Mouse (Mus musculus): ENCODE results near the gene Bmp4. TPM values are rescaled to one million over a fixed set of nuclear protein-coding genes. Genes with fewer than 3 reads are reported as not detected.

Gene Bmp4
- polyA plus RNA-seq, 1 experiment from 2014 or later: 30.9 TPM

DNA sequence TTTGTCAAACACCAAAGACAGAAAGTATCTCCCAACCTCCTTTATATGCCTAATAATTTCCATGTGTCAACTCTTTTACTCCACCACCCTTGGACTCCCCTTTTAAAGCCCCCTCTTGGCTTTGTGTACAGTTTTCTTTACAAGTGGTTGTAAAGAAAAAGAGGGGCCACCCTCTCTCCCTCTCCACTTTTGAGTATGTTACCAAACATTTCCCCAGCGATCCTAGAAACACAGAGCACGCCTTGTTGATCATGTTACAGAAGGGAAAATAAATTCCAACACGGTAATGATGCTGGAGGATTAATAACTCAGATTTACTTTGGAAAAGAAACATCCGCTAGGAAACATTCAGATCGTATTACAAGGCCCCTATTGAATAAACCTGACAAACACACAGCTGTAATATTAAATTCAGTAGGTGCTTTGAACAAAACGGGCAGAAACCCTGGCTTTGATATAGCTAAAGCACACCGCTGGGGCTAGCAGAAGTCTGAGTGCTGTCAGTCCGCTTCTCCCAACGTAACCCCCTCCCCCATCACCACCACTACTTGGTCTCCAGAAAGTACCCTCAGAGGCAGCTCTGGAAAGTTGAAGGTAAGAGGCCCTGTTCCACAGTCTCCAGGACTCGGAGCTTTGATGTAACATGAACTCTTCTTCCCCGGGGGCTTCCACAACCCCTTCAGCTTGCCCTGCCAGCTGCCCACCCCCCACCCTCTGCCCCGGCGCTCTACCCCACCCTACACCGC lies 5.3 kb downstream of the Bmp4 start:
- Histone ChIP-seq H3K27me3 (peaks cover 18% of the 10 kb centered on the region), H3K27ac (peak overlapping the region; percentile 90), H3K36me3 (peaks cover 7% of the 10 kb centered on the region; the same call in 1 of the 2 replicates), H3K9ac (peak overlapping the region; percentile 40; the same call in 1 of the 2 replicates), H3K9me3 (no peaks in the 10 kb centered on the region), H3K4me1 (peaks cover 73% of the 10 kb centered on the region), H3K4me2 (peak overlapping the region; percentile 85), H3K4me3 (peak overlapping the region; percentile 61)
- ATAC-seq (ENCODE audit: insufficient number of reproducible peaks, low FRiP score, low TSS enrichment, low read depth): no peak
- WGBS: 3% methylated on average over 14 of the region's 14 CpGs

DNA sequence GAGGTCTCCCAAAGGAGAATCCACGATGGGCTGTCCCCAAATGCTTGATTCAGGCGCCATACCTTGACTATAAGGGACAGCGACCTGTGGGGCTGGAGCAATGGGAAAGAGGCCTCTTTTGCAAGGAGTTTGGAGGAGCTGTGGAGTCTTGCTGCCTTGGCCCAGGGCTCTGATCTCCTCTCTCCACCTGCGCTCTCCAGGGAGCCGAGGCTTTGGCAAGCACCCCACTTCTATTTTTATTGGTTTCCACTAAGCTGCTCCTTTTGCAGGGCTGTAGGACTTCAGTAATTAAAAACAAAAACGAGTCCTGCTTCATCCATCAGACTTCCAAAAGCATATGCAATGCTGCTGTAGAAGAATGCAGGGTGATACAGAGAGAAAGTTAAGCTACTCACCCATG lies 9.0 kb downstream of the Bmp4 start:
- Histone ChIP-seq H3K4me2 (no peak overlapping the region), H3K4me1 (peaks cover 56% of the 10 kb centered on the region), H3K27ac (peak overlapping the region; percentile 57), H3K36me3 (peaks cover 7% of the 10 kb centered on the region; the same call in 1 of the 2 replicates), H3K9ac (no peak overlapping the region), H3K4me3 (no peak overlapping the region), H3K27me3 (0 out of 2 replicates have a peak, but pooled peaks cover 8% of the 10 kb centered on the region), H3K9me3 (no peaks in the 10 kb centered on the region)
- 28% methylated on average over 6 of the region's 6 CpGs for WGBS
- ATAC-seq (ENCODE audit: insufficient number of reproducible peaks, low FRiP score, low TSS enrichment, low read depth): peak; percentile 48; the same call in 1 of the 2 replicates

DNA sequence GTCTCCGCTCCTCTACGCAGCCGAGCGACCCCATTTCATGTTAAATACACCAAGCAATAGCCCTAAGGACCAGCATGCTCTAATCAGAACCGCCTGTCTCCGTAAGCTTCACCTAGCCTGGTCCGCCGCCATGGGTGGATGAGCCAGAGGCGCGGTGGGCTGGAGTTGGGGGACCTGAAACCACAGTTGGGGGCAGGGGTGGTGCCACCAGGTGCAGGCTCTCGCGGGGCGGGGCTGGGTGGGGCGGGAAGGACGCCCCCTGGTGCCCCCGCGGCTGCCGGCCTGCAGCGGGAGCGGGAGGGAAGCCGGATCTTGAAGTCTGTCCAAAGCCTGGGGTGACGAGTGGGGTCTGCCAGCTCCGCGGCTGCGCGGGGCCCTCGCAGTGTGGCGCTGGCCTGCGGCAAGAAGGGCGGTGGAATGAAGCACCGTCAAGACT lies 10.2 kb downstream of the Bmp4 start:
- Histone ChIP-seq H3K9me3 (no peaks in the 10 kb centered on the region), H3K27ac (peak overlapping the region; percentile 62), H3K36me3 (peaks cover 7% of the 10 kb centered on the region; the same call in 1 of the 2 replicates), H3K4me2 (peak overlapping the region; percentile 70), H3K9ac (no peak overlapping the region), H3K4me1 (peaks cover 45% of the 10 kb centered on the region), H3K27me3 (0 out of 2 replicates have a peak, but pooled peaks cover 5% of the 10 kb centered on the region), H3K4me3 (peak overlapping the region; percentile 31)
- ATAC-seq (ENCODE audit: insufficient number of reproducible peaks, low FRiP score, low TSS enrichment, low read depth): peak; percentile 65
- WGBS: 5% methylated on average over 29 of the region's 31 CpGs

DNA sequence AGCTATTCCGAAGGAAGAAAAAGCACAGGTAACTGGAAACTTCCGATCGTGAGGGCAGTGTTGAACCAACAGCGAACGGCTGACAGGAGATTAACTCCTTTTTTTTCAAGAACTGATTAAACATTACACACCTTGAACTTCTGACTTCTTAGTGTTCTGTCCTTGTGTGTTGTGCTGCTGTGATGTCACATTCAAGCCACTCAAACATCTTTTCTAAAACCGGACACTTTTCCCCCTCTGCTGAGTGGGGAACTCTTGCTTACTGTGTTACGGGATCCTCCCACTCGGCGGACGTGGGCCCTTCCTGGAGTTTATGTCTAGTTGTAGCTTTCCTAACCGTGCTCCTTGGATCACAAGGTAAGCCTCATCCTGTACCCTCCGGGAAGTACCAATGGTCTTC lies 11.2 kb downstream of the Bmp4 start, which contains the start of gene Gm15217:
Gene Gm15217, plus strand, starts transcription at position 130 of the 400 bp plus-strand sequence.
- 84% methylated on average over 12 of the region's 12 CpGs for WGBS
- Histone ChIP-seq H3K4me1 (peaks cover 36% of the 10 kb centered on the region), H3K9me3 (no peaks in the 10 kb centered on the region), H3K9ac (no peak within 1 kb of the TSS), H3K36me3 (peaks cover 6% of the 10 kb centered on the region; the same call in 1 of the 2 replicates), H3K27ac (peak within 1 kb of the TSS; percentile 62), H3K4me3 (peak within 1 kb of the TSS; percentile 31), H3K27me3 (0 out of 2 replicates have a peak, but pooled peaks cover 5% of the 10 kb centered on the region), H3K4me2 (peak within 1 kb of the TSS; percentile 70)
- no peak for ATAC-seq (ENCODE audit: insufficient number of reproducible peaks, low FRiP score, low TSS enrichment, low read depth)

DNA sequence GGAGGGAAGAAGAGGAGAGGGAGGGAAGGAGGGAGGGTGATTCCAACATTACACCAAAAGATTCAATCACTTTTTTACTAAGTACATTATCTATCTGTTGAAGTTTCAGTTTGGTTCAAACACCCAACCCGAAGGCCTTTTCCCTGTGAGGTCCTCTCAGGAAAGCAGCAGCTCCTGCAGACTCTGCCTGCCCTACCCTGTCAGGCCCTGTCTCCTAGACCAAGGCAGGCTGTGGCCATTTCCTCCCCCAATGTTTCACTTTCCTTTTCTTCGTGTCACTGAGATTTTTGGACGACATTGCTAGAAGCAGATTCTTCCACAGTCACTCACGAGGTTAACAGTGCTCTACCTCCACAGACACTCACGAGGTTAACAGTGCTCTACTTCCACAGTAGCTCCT lies 14.7 kb downstream of the Bmp4 start:
- 72% methylated on average over 5 of the region's 5 CpGs for WGBS
- Histone ChIP-seq H3K9ac (no peak overlapping the region), H3K4me3 (no peak overlapping the region), H3K27ac (no peak overlapping the region), H3K27me3 (0 out of 2 replicates have a peak, but pooled peaks cover 5% of the 10 kb centered on the region), H3K4me1 (peaks cover 14% of the 10 kb centered on the region), H3K4me2 (no peak overlapping the region), H3K9me3 (no peaks in the 10 kb centered on the region), H3K36me3 (no peaks in the 10 kb centered on the region)
- ATAC-seq (ENCODE audit: insufficient number of reproducible peaks, low FRiP score, low TSS enrichment, low read depth): no peak

DNA sequence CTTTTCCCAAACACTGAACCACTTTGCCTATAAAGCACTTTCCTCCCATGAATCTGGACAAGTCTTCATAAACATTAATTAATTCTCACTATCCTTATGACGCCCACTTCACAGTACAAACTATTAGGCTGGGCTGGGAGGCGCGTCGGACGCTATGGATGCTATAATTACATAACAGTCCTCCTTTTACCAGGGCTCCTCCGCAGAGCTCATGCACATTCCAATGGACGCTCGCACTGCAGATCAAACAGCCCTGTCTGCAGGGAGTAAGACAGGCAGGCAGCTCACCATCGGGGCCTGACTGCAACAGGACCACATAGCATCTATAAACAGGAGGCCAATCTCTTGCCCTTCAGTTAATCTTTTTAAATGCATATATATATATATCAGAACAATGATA lies 18.0 kb downstream of the Bmp4 start:
- Histone ChIP-seq H3K36me3 (no peaks in the 10 kb centered on the region), H3K27me3 (no peaks in the 10 kb centered on the region), H3K27ac (no peak overlapping the region), H3K9ac (no peak overlapping the region), H3K4me2 (no peak overlapping the region), H3K9me3 (no peaks in the 10 kb centered on the region), H3K4me1 (no peaks in the 10 kb centered on the region), H3K4me3 (no peak overlapping the region)
- WGBS: 24% methylated on average over 9 of the region's 9 CpGs
- ATAC-seq (ENCODE audit: insufficient number of reproducible peaks, low FRiP score, low TSS enrichment, low read depth): no peak

DNA sequence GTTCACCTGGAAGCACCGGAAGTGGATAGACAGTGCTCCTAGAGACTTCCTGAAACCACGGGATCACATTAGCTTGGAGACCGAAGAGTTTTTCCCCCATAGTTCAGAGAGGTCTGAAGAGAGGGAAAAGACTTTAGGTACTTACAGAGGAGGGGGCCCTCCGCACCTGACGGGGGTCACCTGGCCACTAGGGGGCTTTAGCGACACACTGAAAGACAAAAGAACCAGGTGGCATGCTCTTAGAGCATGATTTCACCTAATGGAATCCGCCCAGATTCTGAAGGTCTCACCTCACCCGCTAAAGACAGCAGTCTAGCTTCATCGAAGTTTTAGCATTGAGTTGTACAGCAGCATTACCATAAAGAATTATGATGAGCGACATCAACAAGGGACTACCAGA lies 27.3 kb downstream of the Bmp4 start:
- no peaks in the 10 kb centered on the region for H3K9me3 ChIP-seq
- H3K4me2 ChIP-seq: no peak overlapping the region
- no peaks in the 10 kb centered on the region for H3K27me3 ChIP-seq
- WGBS: 37% methylated on average over 10 of the region's 10 CpGs
- H3K4me3 ChIP-seq: no peak overlapping the region
- H3K9ac ChIP-seq: no peak overlapping the region
- H3K4me1 ChIP-seq: peaks cover 5% of the 10 kb centered on the region; the same call in 1 of the 2 replicates
- H3K36me3 ChIP-seq: no peaks in the 10 kb centered on the region
- ATAC-seq (ENCODE audit: insufficient number of reproducible peaks, low FRiP score, low TSS enrichment, low read depth): no peak
- no peak overlapping the region for H3K27ac ChIP-seq

DNA sequence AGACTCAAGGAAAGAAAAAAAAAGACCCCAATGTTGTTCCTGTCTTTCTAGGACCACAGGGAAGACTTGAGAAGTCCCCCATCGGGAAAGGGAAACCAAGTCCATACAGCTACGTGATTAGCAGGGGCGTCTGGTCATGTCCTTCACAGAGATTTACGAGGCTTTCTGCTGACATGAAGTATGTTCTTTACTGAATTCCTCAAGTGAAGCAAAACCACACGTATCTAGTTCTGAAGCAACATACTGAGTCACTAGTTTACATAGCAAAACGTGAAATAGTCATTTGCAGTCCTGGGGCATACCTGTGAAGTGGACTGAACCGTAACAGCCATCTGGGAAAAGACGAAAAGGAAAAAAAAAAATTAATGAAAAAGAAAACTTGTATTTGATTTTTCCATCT lies 32.8 kb downstream of the Bmp4 start:
- H3K4me1 ChIP-seq: no peaks in the 10 kb centered on the region
- H3K4me2 ChIP-seq: no peak overlapping the region
- no peak overlapping the region for H3K9ac ChIP-seq
- no peak overlapping the region for H3K27ac ChIP-seq
- H3K4me3 ChIP-seq: no peak overlapping the region
- no peak for ATAC-seq (ENCODE audit: insufficient number of reproducible peaks, low FRiP score, low TSS enrichment, low read depth)
- no peaks in the 10 kb centered on the region for H3K27me3 ChIP-seq
- H3K9me3 ChIP-seq: no peaks in the 10 kb centered on the region
- WGBS: 34% methylated on average over 8 of the region's 8 CpGs
- H3K36me3 ChIP-seq: no peaks in the 10 kb centered on the region

DNA sequence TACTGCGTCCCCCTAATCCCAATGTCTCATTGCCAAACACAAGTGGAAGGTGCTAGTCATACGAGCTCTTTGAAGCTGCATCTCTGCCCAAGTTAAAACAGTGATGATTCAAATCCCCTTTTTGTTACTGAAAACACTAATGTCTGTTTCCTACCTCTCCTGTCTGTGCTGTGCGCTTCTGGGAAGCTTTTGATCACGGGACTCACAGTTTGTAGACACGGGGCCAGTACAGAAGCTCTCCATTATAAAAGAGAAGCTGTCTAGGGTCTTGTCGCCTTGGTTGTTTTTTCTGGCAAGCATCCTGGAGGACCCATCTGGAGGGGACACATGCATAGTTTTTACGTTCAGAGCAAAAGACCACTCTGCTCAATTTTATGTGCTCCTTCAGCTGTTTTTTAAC lies 33.2 kb downstream of the Bmp4 start:
- Histone ChIP-seq H3K9me3 (no peaks in the 10 kb centered on the region), H3K4me3 (no peak overlapping the region), H3K4me1 (no peaks in the 10 kb centered on the region), H3K4me2 (no peak overlapping the region), H3K27ac (no peak overlapping the region), H3K9ac (no peak overlapping the region), H3K27me3 (no peaks in the 10 kb centered on the region), H3K36me3 (no peaks in the 10 kb centered on the region)
- WGBS: 47% methylated on average over 7 of the region's 7 CpGs
- ATAC-seq (ENCODE audit: insufficient number of reproducible peaks, low FRiP score, low TSS enrichment, low read depth): no peak

DNA sequence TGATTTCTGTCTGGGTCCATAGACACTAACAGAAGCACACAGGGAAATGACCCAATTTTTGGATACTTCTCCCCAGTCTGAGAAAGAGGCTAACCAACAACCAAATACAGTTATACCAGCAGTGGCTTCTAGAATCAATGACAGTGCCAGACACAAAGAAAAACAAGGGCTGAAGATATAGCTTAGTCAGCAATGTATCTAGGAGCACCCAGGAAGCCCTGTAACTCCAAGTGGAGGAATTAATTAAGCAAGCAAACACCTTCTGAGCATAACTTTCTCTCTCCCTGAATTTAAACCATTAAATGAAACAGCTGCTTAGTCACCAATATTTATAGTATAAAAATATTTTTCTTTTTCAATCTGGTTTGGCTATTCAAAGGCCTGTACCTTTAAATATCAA lies 45.7 kb downstream of the Bmp4 start:
- no peaks in the 10 kb centered on the region for H3K9me3 ChIP-seq
- no peak overlapping the region for H3K4me3 ChIP-seq
- H3K4me2 ChIP-seq: no peak overlapping the region
- no peak overlapping the region for H3K27ac ChIP-seq
- no peak overlapping the region for H3K9ac ChIP-seq
- H3K4me1 ChIP-seq: no peaks in the 10 kb centered on the region
- no peak for ATAC-seq (ENCODE audit: insufficient number of reproducible peaks, low FRiP score, low TSS enrichment, low read depth)
- no peaks in the 10 kb centered on the region for H3K36me3 ChIP-seq
- H3K27me3 ChIP-seq: no peaks in the 10 kb centered on the region

DNA sequence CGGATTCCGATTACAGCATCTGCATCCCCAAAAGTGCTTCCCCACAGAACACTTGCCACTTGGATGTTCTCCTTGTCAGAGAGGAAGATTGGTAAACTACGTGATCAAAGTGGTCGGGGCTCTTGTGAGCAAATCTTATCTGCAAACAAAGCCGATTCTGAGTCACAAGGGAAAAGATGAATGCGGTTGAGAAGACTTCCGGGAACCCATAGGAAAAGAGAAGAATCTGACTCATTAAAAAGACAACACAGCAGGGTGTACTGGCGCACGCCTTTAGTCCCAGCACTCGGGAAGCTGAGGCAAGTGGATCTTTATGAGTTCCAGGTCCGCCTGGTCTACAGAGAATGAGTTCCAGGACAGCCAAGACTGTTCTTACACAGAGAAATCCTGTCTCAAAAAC lies 51.7 kb downstream of the Bmp4 start:
- Histone ChIP-seq H3K27me3 (no peaks in the 10 kb centered on the region), H3K27ac (no peak overlapping the region), H3K4me2 (no peak overlapping the region), H3K4me1 (no peaks in the 10 kb centered on the region), H3K4me3 (no peak overlapping the region), H3K9me3 (no peaks in the 10 kb centered on the region), H3K9ac (no peak overlapping the region), H3K36me3 (no peaks in the 10 kb centered on the region)
- no peak for ATAC-seq (ENCODE audit: insufficient number of reproducible peaks, low FRiP score, low TSS enrichment, low read depth)
- 80% methylated on average over 11 of the region's 11 CpGs for WGBS

Measured in limb, embryonic 15.5 days (tissue).